Mouse (Mus musculus): ENCODE measurements at regions not wholly inside any gene's neighbourhood (a gene's known extent, or its start where the extent isn't known, plus 50 kb on each side); places are given as distances from the start of the nearest gene placed in this dataset.
A peak's percentile ranks its signal among the peaks of the same experiment; 100 is the strongest.

DNA sequence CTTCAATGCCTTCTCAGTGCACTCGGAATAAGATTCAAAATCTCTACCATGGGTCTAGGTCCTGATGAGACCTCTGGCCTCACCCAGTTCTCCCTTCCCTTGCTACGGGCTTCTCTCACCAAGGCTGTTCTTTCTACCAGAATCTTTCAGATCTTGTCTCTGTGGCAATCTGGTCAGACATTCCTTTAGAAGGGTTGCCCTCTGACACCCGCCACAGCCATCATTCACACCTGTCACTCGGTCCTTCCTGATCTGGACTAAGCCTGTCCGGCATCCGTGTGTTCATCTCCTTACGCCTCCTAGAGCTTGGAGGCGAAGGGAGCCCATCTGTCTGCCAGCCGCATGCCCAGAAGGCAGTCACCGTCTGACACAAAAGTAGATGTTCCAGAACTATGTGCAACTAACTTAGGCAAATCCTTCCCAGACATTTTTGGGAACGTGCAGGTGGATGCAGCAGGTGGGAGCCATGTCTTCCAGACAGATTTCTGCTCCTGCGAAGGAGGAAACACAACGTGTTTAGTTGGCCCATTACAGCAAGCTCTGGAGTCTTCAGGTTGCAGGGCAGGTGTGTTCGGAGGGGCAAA, 77.7 kb downstream of the Fam76b start:
- ATAC-seq (replicated peaks; ENCODE audit: poor library complexity, severe bottlenecking) = no peak

GRCm38 (mm10) chr9:13906736-13907135, 79.2 kb downstream of the Fam76b start:
- ATAC-seq (replicated peaks; ENCODE audit: poor library complexity, severe bottlenecking) = no peak

- ATAC-seq (replicated peaks; ENCODE audit: poor library complexity, severe bottlenecking) = no peak
These were observed 82.1 kb downstream of the Fam76b start for GRCm38 (mm10) chr9:13909604-13910003.

- no peak for ATAC-seq (replicated peaks; ENCODE audit: poor library complexity, severe bottlenecking)
These were observed 82.6 kb downstream of the Fam76b start for GRCm38 (mm10) chr9:13910091-13910490.

DNA sequence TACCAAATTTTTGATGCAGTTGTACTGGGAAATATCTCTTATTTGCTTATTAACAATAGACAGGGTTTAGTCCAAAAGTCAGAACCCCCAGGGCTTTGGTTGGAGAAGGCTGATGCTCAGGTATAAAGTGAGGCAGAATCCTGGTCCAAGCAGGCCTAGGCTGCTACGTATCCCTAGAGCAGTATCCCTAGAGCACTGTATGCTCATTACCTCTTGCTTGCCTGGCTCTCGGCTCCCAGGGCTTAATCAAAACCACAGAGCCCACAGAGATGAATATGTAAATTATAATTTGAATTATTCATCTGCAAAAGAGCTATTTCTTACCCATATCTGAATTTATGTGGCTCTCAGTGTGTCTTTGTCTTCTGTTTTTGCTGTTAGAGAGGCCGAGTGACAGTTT, 85.9 kb downstream of the Fam76b start:
- ATAC-seq (replicated peaks; ENCODE audit: poor library complexity, severe bottlenecking) = no peak

- ATAC-seq (replicated peaks; ENCODE audit: poor library complexity, severe bottlenecking) = no peak
These were observed 86.6 kb downstream of the Fam76b start for GRCm38 (mm10) chr9:13914131-13914530.

DNA sequence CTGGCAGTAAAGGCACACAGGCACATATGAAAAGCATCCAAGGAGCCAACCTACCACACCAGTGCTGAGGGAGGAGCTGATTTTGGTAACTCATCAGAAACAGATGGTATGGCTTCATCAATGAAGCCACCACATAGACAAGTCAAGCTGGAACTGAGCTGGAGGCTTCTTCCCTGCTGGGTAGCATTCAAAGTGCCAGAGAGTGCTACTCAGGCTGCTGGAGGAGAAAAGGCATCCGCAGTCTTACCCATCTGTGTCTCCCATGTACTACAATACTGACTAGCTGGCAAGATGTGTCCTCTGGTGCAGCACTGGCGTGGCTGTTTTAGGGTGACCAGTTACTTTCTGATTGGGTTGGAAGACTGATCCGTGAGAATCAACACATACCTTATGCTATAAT, 87.3 kb downstream of the Fam76b start:
- no peak for ATAC-seq (replicated peaks; ENCODE audit: poor library complexity, severe bottlenecking)

GRCm38 (mm10) chr9:13916837-13917236, 89.3 kb downstream of the Fam76b start:
- ATAC-seq (replicated peaks; ENCODE audit: poor library complexity, severe bottlenecking) = no peak

DNA sequence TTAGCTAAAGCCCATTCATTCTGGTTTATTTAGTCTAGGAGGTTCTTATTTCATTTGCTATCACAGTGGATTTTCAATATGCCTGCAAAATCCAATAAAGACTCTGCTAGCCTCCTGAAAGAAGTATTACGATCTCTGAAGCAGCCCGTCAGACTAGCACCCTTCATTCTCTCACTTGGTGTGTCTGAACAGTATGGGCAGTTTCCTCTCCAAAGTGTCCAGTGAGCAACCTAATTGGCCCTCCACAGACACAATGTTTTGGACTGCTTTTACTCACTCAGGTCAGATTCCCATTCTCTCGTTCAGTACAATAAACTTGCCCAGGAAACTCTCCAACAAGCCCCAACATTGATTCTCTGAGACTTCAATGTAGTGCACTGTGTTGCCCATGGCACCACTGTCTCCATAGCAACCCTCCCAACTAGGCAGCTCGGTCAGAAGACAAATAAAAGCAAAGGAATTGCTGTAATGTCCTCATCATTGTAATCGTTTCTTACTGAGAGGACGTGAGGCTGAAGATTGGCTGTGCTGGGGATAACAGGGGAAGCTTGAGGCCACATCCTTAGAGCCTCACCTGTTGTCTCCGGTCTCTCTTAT, 91.2 kb downstream of the Fam76b start:
- ATAC-seq (replicated peaks; ENCODE audit: poor library complexity, severe bottlenecking) = no peak

DNA sequence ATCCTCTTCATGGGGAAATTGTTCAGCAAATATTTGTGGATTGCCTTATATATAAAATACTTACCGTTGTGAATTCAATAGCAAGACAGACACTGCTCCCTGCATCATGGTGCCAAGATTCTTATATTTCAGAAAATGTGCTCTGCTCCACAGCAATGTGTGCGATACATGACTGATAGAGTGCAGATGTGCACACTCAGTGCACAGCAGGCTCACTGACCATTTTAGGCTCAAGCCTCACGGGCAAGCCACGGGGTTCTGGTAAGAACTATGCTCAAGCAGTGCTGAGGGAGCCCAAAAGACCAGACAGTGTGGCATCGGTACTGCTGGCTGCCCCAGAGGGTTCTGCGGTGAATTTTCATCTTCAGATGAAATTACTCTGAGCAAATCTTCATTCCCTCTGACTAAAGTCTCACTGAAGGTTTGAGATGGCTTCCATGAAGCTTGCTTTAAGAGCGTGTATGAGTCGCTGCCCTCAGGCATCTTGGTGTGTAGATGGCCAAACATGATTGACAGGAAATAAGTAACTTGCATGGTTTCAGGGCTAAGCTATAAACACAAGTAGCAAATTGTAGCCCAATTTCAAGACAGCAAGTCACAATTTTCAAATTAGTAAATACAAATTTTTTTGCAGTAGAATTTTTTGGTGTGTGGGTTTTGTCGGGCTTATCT, 92.4 kb downstream of the Fam76b start:
- ATAC-seq (replicated peaks; ENCODE audit: poor library complexity, severe bottlenecking) = no peak

- no peak for ATAC-seq (replicated peaks; ENCODE audit: poor library complexity, severe bottlenecking)
These were observed 93.1 kb downstream of the Fam76b start for GRCm38 (mm10) chr9:13920623-13921022.

DNA sequence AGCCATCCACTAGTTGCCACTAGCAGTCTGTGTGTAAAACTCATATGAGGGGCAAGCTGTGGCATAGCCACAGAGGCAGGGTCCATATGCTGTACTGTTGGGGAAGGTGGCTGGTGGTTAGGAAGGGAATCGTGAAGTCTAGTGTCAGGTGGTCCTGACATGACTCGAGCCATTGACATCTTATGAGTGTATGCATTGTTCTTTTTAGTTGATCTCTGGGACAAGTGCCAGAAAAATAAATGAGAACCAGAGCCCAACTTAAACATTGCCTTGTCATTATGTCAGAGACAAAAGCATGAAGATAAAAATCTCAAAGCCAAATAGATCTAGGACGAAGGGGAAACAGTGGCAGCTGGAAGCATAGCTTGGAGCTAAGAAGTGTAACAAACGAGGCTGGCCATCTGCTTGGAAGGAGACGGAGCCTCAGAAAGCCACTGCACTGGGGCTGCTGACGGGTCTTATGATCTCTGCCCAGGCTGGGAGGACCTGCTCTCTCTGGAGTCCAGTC, 104.5 kb downstream of the Fam76b start:
- ATAC-seq (replicated peaks; ENCODE audit: poor library complexity, severe bottlenecking) = no peak

- no peak for ATAC-seq (replicated peaks; ENCODE audit: poor library complexity, severe bottlenecking)
These were observed 105.9 kb downstream of the Fam76b start for GRCm38 (mm10) chr9:13933404-13933803.

GRCm38 (mm10) chr9:13937301-13937700, 109.8 kb downstream of the Fam76b start:
- no peak for ATAC-seq (replicated peaks; ENCODE audit: poor library complexity, severe bottlenecking)

GRCm38 (mm10) chr9:13946519-13946918, 119.0 kb downstream of the Fam76b start:
- ATAC-seq (replicated peaks; ENCODE audit: poor library complexity, severe bottlenecking) = no peak

DNA sequence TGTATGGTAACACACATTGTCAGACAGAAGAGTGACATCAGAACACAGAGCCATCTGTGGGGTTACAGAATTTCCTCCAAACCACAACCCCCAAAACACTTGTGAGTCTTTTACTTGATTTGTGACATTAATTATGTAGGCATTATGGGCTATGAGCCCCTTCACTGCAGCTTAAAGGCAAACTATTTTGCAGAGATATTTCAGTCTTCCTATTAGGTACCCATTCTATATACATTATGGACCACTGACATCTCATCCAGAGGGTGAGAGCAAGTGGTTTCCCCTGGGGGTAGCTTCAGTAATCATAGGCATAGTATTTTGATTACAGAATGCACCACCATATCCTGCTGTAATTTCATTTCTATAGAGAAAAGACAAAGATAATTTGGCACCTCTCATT, 124.6 kb downstream of the Fam76b start:
- ATAC-seq (replicated peaks; ENCODE audit: poor library complexity, severe bottlenecking) = no peak

- ATAC-seq (replicated peaks; ENCODE audit: poor library complexity, severe bottlenecking) = peak; percentile 83
These were observed 135.7 kb downstream of the Fam76b start for GRCm38 (mm10) chr9:13963140-13963763.

GRCm38 (mm10) chr9:13963796-13964195, 136.3 kb downstream of the Fam76b start:
- no peak for ATAC-seq (replicated peaks; ENCODE audit: poor library complexity, severe bottlenecking)

DNA sequence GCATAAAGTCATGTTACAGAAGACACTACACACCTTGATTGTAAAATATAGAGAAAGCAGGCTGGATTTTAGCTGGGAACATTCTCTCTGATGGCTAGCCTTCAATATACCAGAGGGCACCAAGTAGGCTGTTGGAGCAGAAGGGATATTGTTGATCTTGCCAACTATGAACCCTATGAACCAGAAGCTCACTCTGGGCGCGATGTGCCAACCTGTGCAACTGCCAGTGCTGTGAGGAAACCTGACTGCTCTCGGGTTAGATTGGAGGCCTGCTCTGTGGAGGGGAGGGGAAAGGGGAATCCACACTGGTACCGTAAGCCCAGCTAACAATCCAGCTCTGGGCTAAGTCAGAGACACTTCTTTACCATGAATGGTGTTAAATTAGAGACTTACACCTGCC, 136.7 kb downstream of the Fam76b start:
- no peak for ATAC-seq (replicated peaks; ENCODE audit: poor library complexity, severe bottlenecking)

DNA sequence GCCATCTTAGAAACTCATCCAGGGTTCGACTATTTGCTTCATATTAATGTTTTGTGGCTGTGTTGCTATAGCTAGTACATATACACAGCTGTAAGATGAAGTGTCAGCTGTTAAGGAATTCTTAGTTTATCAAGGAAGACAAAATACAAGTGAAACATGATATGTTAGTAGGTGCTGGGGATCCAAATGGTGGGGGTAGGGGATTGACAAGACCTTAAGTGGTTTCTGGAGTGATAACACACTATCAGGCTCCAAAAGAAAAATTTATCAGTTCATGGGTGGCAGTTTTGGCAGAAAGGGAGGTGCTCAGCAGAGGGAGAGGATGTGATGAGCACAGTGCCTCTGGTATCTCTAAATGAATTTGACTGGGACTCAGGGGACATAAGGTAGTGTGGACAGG, 138.7 kb downstream of the Fam76b start:
- ATAC-seq (replicated peaks; ENCODE audit: poor library complexity, severe bottlenecking) = no peak

GRCm38 (mm10) chr9:13969262-13969661, 141.7 kb downstream of the Fam76b start:
- no peak for ATAC-seq (replicated peaks; ENCODE audit: poor library complexity, severe bottlenecking)

Measured in granulocyte monocyte progenitor cell, adult 5-6 weeks (primary cell).